Mouse (Mus musculus) intestine, postnatal 0 days (tissue): Measurements from ENCODE around the gene Myo10. TPM values are rescaled to one million over a fixed set of nuclear protein-coding genes. Genes with fewer than 3 reads are reported as not detected.

Experiments used
- ATAC-seq: fragments of 200-750 bp; cut with Nextera tagmentation; 2 replicates; pipeline ENCODE4 v1.8.0; 2017; ENCODE audit warnings: mild to moderate bottlenecking, moderate TSS enrichment, moderate library complexity
- H3K27ac ChIP-seq: fragments of 300-500 bp; sonication (generic); 2 replicates; pipeline ENCODE4 v1.5.1; 2014; ENCODE audit warnings: mild to moderate bottlenecking, low read depth, low read length, moderate library complexity
- H3K27me3 ChIP-seq: fragments of 300-500 bp; sonication (generic); replicated peaks from 2 replicates; pipeline ENCODE4 v1.6.1; 2014; ENCODE audit warnings: low read length, mixed read lengths; ENCODE audit not compliant: control insufficient read depth, insufficient read depth
- H3K36me3 ChIP-seq: fragments of 300-500 bp; sonication (generic); 2 replicates; pipeline ENCODE4 v1.6.1; 2014; ENCODE audit warnings: mild to moderate bottlenecking, moderate library complexity; ENCODE audit not compliant: control insufficient read depth, insufficient read depth
- H3K4me1 ChIP-seq: fragments of 300-500 bp; sonication (generic); replicated peaks from 2 replicates; pipeline ENCODE4 v1.6.1; 2014; ENCODE audit warnings: antibody characterized with exemption, low read length, mixed read lengths; ENCODE audit not compliant: control insufficient read depth, insufficient read depth
- H3K4me2 ChIP-seq: fragments of 300-500 bp; sonication (generic); replicated peaks from 2 replicates; pipeline ENCODE4 v1.6.1; 2014; ENCODE audit warnings: low read depth, mild to moderate bottlenecking, moderate library complexity
- H3K4me3 ChIP-seq: fragments of 300-500 bp; sonication (generic); 2 replicates; pipeline ENCODE4 v1.5.1; 2014; ENCODE audit warnings: low read depth, low read length
- H3K9ac ChIP-seq: fragments of 300-500 bp; sonication (generic); 2 replicates; pipeline ENCODE4 v1.6.1; 2014; ENCODE audit warnings: mild to moderate bottlenecking, low read depth, low read length
- H3K9me3 ChIP-seq: fragments of 300-500 bp; sonication (generic); 2 replicates; pipeline ENCODE4 v1.6.1; 2016; ENCODE audit warnings: mixed run types; ENCODE audit not compliant: control insufficient read depth
- CTCF ChIP-seq: sonication (generic); IDR thresholded peaks from 2 replicates; pipeline ENCODE4 v1.5.1; 2016; ENCODE audit warnings: low read depth, mild to moderate bottlenecking, control low read depth, antibody characterized with exemption, moderate library complexity
- WGBS: fragments of 180-500 bp; shearing (Covaris S2); extraction: QIAGEN DNeasy Blood & Tissue Kit; methylation state at CpG from one replicate; pipeline ENCODE4 v1.1.7; 2014; 5-methylcytosine and 5-hydroxymethylcytosine counted together
- polyA plus RNA-seq: library from polyadenylated mRNA; unstranded; fragments of >200 nt; fragmentation: Nextera tagmentation; extraction: Ambion mirVana; gene quantifications from 2 replicates; pipeline ENCODE4 v1.2.1, GENCODE M21; 2015

Myo10 gene
- polyA plus RNA-seq, 1 experiment from 2014 or later = 9.5 TPM

DNA sequence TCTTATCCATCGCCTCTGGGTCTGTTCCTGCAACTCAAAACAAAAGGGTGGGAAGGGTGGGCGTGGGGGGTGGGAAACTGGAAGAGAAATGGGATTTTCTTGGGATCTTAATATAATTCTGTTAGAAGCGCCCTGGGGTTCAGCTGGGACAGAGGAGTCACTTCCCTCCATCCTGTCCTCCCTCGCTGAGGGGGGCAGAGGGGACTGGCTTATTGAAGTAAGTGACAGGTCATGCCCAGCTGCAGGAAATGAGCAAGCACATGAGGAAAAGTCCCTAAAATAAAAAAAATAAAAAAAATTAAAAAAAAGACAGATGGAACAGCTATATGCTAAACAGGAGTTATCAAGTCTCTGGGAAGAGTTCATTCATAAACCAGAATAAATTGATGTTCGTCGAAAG, 40.3 kb upstream of the Myo10 start:
- H3K4me2 ChIP-seq = no peak overlapping the region
- WGBS = 76% methylated on average over 6 of the region's 6 CpGs
- no peaks in the 10 kb centered on the region for H3K9me3 ChIP-seq
- no peak overlapping the region for H3K4me3 ChIP-seq
- no peak for TF ChIP-seq CTCF
- 0 out of 2 replicates have a peak, but pooled peaks cover 4% of the 10 kb centered on the region for H3K4me1 ChIP-seq
- no peak overlapping the region for H3K9ac ChIP-seq
- no peak for ATAC-seq
- H3K27ac ChIP-seq = no peak overlapping the region
- no peaks in the 10 kb centered on the region for H3K27me3 ChIP-seq
- H3K36me3 ChIP-seq = no peaks in the 10 kb centered on the region

DNA sequence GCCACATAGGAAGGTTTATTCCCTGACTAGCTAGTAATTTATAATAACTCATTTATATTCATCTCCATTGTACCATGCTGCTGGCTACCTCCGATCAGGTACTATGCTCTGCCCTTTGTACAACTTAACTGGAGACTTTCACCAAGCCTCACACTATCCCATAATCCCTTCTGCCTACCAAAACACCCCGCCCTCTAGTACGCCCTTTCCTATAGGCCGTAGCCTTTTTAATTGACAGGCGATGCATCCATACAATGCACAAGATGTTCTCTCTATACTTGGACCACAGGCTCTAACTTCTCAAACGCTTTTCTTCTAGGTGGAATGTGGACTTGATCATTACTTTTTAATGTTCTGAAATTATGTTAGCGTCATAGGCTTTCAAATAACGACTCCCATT, 39.0 kb upstream of the Myo10 start:
- Histone ChIP-seq H3K4me1 (0 out of 2 replicates have a peak, but pooled peaks cover 4% of the 10 kb centered on the region), H3K27me3 (no peaks in the 10 kb centered on the region), H3K9ac (no peak overlapping the region), H3K4me2 (no peak overlapping the region), H3K27ac (no peak overlapping the region), H3K4me3 (no peak overlapping the region), H3K36me3 (no peaks in the 10 kb centered on the region), H3K9me3 (no peaks in the 10 kb centered on the region)
- ATAC-seq = no peak
- no peak for TF ChIP-seq CTCF
- WGBS = 92% methylated on average over 8 of the region's 8 CpGs

DNA sequence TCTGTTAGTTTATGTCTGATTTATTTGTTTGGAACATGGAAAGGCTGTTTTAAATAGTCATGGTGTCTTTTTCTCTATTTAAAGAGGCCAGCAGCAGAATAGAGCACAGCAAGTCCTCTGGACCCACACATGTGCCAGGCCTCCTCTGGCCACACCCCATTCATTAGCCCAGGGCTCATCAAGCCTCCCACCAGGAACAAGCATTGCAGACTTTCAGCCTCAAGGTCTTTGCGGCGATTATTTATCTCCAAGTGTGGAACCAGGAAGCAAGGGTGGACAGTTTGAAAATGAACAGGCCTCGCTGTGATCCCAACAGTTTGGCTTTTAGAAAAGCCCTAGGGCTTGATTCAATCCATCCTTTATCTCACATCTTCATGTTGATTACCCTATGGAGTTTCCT, 35.5 kb upstream of the Myo10 start:
- ATAC-seq = 0 out of 2 replicates have a peak, but pooled peaks have one; percentile 36
- H3K4me2 ChIP-seq = no peak overlapping the region
- no peak overlapping the region for H3K9ac ChIP-seq
- H3K27ac ChIP-seq = no peak overlapping the region
- no peak for TF ChIP-seq CTCF
- H3K36me3 ChIP-seq = no peaks in the 10 kb centered on the region
- no peaks in the 10 kb centered on the region for H3K27me3 ChIP-seq
- 12% methylated on average over 3 of the region's 3 CpGs for WGBS
- H3K4me3 ChIP-seq = no peak overlapping the region
- no peaks in the 10 kb centered on the region for H3K9me3 ChIP-seq
- peaks cover 4% of the 10 kb centered on the region; the same call in 1 of the 2 replicates for H3K4me1 ChIP-seq

DNA sequence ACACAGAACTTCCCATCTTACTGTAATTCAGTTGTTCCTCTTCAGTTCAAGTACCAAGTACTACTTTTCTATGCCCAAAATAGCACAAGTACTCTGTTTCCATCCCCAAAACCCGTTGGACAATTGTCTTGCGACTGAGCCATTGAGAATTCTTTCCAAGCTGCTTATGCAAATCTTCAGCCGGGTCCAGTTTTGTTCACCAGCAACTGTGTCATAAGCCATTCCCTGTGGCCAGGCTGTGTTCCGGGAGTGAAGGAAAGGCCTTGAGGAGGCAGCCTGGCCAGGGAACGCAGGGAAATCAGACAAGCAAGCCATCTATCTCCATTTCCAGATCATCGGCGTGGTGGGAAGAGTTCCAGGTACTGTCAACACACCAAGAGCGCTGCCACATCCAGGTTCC, 34.4 kb upstream of the Myo10 start:
- ATAC-seq = no peak
- no peak for TF ChIP-seq CTCF
- H3K9ac ChIP-seq = no peak overlapping the region
- H3K27me3 ChIP-seq = no peaks in the 10 kb centered on the region
- no peak overlapping the region for H3K27ac ChIP-seq
- no peaks in the 10 kb centered on the region for H3K9me3 ChIP-seq
- WGBS = 71% methylated on average over 8 of the region's 8 CpGs
- H3K4me1 ChIP-seq = peaks cover 4% of the 10 kb centered on the region; the same call in 1 of the 2 replicates
- no peaks in the 10 kb centered on the region for H3K36me3 ChIP-seq
- H3K4me3 ChIP-seq = no peak overlapping the region
- H3K4me2 ChIP-seq = no peak overlapping the region

DNA sequence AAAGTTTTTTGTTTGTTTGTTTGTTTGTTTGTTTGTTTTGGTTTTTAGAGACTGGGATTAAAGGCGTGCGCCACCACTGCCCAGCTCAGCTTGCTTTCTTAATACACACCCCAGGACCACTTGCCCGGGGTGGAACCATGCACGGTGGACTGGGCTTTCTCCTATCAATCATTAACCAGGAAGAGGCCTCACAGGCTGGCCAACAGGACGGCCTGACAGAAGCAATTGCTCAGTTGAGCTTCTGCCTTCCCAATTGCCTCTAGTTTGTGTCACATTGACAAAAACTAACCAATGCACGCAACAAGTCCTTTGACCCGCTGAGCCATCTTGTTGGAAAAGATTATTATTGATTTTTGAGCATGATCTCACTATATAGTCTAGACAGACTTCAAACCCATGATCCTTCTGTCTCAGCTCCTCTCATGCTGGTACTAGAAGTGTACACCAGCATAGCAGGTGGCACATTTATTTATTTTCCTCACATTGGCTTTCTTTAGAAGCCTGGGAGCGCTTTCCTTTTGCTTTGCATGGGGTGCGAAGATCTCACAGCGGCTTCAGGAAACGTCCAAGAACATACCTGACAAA, 32.9 kb upstream of the Myo10 start:
- WGBS = 54% methylated on average over 11 of the region's 11 CpGs
- no peak overlapping the region for H3K27ac ChIP-seq

DNA sequence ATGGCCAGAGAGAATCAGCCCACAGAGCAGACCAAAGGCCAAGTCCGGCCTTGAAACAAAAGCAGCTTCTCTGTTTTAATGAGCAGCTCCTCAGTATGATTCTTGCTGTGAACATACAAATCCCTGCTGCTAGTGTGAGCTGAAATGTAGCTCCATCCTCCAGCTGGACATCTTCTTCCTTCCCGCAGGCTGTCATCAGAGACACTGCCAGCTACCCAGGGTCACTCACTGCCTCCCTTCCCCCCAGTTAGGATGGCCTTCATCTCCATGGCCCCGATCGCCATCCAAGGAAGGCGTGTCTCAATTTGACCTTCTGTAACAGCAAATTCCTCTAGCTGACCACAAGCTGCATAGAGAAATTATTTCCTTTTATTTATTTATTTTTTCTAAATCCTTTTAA, 32.4 kb upstream of the Myo10 start:
- Histone ChIP-seq H3K27me3 (no peaks in the 10 kb centered on the region), H3K4me2 (no peak overlapping the region), H3K9ac (no peak overlapping the region), H3K27ac (no peak overlapping the region), H3K4me3 (no peak overlapping the region), H3K36me3 (no peaks in the 10 kb centered on the region), H3K9me3 (no peaks in the 10 kb centered on the region), H3K4me1 (peaks cover 4% of the 10 kb centered on the region; the same call in 1 of the 2 replicates)
- TF ChIP-seq CTCF = no peak
- no peak for ATAC-seq
- 61% methylated on average over 5 of the region's 5 CpGs for WGBS

More for the DNA sequence above, 32.9 kb upstream of the Myo10 start:
- TF ChIP-seq CTCF = no peak
- Histone ChIP-seq H3K27me3 (no peaks in the 10 kb centered on the region), H3K9ac (no peak overlapping the region), H3K4me1 (peaks cover 4% of the 10 kb centered on the region; the same call in 1 of the 2 replicates), H3K4me3 (no peak overlapping the region), H3K36me3 (no peaks in the 10 kb centered on the region), H3K4me2 (no peak overlapping the region), H3K9me3 (no peaks in the 10 kb centered on the region)
- ATAC-seq = peak; percentile 93

DNA sequence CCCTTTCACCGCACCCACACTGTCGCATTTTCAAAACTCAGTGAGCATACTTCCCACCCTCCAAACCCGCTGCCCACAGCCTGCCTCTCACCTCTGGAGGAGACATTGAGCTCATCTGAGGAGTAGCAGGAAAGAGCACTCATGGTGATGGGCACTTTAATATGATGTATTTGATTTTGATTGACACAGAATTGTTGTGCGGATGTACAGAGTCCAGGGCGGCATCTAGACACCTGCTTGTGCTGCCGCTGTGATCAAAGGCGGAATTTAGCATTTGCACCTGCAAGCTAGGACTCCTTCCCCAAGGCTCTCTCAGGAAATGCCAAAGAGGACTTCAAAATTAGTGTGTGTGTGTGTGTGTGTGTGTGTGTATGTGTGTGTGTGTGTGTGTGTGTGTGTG, 31.4 kb upstream of the Myo10 start:
- Histone ChIP-seq H3K9me3 (no peaks in the 10 kb centered on the region), H3K9ac (no peak overlapping the region), H3K4me3 (no peak overlapping the region), H3K36me3 (no peaks in the 10 kb centered on the region), H3K4me2 (no peak overlapping the region), H3K27ac (no peak overlapping the region), H3K4me1 (peaks cover 4% of the 10 kb centered on the region; the same call in 1 of the 2 replicates), H3K27me3 (no peaks in the 10 kb centered on the region)
- 91% methylated on average over 7 of the region's 7 CpGs for WGBS
- no peak for ATAC-seq
- no peak for TF ChIP-seq CTCF
